Mouse (Mus musculus): ENCODE results near the gene Kcnip2.

The Kcnip2 gene

DNA sequence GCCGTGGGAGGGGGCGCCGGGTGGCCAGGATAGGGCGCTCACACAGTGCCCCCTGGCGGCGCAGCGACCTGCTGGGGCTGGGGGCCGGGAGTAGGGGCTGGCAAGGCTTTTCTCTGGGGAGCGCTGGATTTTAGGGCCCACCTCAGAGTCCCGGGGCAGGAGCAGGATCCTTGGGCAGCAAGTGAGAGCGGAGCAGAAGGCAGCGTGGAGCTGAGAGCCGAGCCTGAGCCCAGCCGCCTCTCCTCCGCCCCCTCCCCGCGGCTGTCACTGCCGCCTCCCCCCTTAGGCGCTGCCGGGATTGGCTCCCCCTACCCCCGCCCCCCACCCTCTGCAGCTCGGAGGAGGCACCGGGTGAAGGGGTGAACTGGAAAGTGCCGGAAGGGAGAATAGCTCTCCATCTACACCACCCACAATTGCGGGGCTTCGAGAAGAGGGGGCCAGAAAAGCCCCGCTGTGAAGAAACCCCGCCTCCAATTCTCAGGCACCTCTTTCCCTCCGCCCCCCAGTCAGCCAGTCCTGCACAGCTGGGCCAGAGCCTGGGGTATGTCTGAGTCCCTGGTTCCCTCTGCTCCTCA lies at the start of gene Kcnip2:
Kcnip2 (minus strand) TSS at position 231 of the 575 bp plus-strand sequence.
- TF ChIP-seq NANOG (IDR thresholded peaks at IDR 0.05; ENCODE audit: borderline replicate concordance, low read length) (no peak), CTCF (conservative IDR thresholded peaks at IDR 0.05; ENCODE audit: low read length) (peak; percentile 32)
- peaks cover 8% of the 10 kb centered on the region; the same call in 1 of the 2 replicates for H3K36me3 ChIP-seq (ENCODE audit: insufficient read depth, low read length)
- no peaks in the 10 kb centered on the region for H3K9me3 ChIP-seq (ENCODE audit: low read length)
- H3K4me1 ChIP-seq (replicated peaks; ENCODE audit: low read depth, low read length), result peaks cover 92% of the 10 kb centered on the region
- H3K27me3 ChIP-seq (ENCODE audit: insufficient read depth, low read length), result peaks cover 6% of the 10 kb centered on the region; the same call in 1 of the 2 replicates
- peak within 1 kb of the TSS; percentile 80 for H3K4me3 ChIP-seq (replicated peaks; ENCODE audit: low read length)

DNA sequence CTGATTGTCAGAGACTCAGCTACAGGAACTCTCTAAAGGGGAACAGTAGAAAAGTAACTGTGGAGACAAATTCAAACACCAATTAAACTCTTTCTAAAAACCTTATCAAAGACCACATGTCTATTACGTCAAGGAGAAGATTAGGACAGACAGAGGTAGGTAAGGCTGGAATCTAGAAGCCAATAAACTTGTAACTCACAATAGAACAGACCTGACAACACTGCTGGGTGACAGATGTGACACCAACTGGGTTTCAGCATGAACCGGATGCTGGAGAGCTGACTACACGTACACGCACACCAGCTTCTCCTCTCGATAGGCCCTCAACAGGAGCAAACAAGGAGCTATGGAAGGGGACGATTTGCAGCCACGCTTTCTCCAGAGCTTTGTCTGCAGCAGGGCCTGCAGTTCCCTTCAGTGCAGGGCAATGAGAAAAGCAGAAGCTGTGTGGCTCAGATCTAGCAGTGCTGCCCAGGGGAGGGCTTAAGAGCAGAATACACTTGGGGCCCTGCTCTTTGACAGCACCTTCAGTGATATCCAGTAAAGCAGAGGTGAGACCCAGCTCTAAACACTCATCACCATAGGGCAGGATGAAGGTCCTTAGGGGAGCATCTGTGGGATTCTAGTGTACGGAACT lies 39.5 kb upstream of the Kcnip2 start:
- TF ChIP-seq NANOG (IDR thresholded peaks at IDR 0.05; ENCODE audit: borderline replicate concordance, low read length) (no peak), POU5F1 (IDR thresholded peaks at IDR 0.05; ENCODE audit: borderline replicate concordance, low read length) (no peak), CTCF (conservative IDR thresholded peaks at IDR 0.05; ENCODE audit: low read length) (no peak)
- no peaks in the 10 kb centered on the region for H3K27me3 ChIP-seq (ENCODE audit: insufficient read depth, low read length)
- H3K36me3 ChIP-seq (ENCODE audit: insufficient read depth, low read length), result no peaks in the 10 kb centered on the region
- H3K4me3 ChIP-seq (replicated peaks; ENCODE audit: low read length), result no peak overlapping the region
- no peaks in the 10 kb centered on the region for H3K9me3 ChIP-seq (ENCODE audit: low read length)
- peaks cover 17% of the 10 kb centered on the region for H3K4me1 ChIP-seq (replicated peaks; ENCODE audit: low read depth, low read length)

DNA sequence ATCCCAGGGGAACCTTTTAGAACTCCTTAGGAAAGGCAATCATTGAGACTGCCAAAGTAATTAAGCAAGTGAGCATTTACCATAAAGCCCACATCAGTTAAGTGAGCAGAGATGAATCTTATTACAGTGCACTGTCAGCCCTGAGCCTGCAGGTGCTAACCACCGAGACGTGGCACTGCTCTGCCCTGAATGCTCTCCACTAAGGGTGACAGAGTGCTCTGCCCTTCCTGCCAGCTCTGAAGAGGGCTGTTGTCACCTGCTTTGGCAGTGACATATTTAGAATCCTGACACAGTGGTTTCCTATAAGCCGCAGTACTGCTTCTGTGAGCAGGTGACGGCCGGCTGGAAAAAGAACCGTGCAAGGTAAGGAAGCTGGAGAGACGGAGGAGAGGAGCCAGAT lies 38.7 kb upstream of the Kcnip2 start:
- no peaks in the 10 kb centered on the region for H3K27me3 ChIP-seq (ENCODE audit: insufficient read depth, low read length)
- H3K4me1 ChIP-seq (replicated peaks; ENCODE audit: low read depth, low read length), result peaks cover 8% of the 10 kb centered on the region
- no peak for TF ChIP-seq POU5F1 (IDR thresholded peaks at IDR 0.05; ENCODE audit: borderline replicate concordance, low read length)
- TF ChIP-seq CTCF (conservative IDR thresholded peaks at IDR 0.05; ENCODE audit: low read length), result no peak
- TF ChIP-seq NANOG (IDR thresholded peaks at IDR 0.05; ENCODE audit: borderline replicate concordance, low read length), result no peak
- no peaks in the 10 kb centered on the region for H3K9me3 ChIP-seq (ENCODE audit: low read length)
- H3K4me3 ChIP-seq (replicated peaks; ENCODE audit: low read length), result no peak overlapping the region
- no peaks in the 10 kb centered on the region for H3K36me3 ChIP-seq (ENCODE audit: insufficient read depth, low read length)

DNA sequence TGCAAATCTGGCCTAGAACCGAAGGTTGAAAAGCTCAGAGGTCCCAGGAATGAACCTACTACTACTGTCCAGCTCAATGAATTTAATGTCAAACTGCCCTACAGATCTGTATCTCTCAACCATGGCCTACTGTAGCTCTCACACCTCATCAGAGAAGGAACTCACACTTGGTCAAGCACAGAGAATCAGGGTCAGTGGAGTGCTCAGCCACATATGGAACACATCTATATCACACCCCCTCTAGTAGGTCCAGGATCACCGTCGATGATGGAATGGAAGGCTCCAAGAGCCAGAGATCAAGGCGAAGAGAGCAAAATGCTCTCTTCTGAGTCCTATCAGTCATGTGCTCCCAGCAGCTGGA lies 31.9 kb upstream of the Kcnip2 start:
- Histone ChIP-seq H3K9me3 (ENCODE audit: low read length) (no peaks in the 10 kb centered on the region), H3K4me1 (replicated peaks; ENCODE audit: low read depth, low read length) (peaks cover 3% of the 10 kb centered on the region), H3K27me3 (ENCODE audit: insufficient read depth, low read length) (no peaks in the 10 kb centered on the region), H3K4me3 (replicated peaks; ENCODE audit: low read length) (no peak overlapping the region), H3K36me3 (ENCODE audit: insufficient read depth, low read length) (no peaks in the 10 kb centered on the region)
- TF ChIP-seq CTCF (conservative IDR thresholded peaks at IDR 0.05; ENCODE audit: low read length) (no peak), NANOG (IDR thresholded peaks at IDR 0.05; ENCODE audit: borderline replicate concordance, low read length) (no peak), POU5F1 (IDR thresholded peaks at IDR 0.05; ENCODE audit: borderline replicate concordance, low read length) (no peak)

DNA sequence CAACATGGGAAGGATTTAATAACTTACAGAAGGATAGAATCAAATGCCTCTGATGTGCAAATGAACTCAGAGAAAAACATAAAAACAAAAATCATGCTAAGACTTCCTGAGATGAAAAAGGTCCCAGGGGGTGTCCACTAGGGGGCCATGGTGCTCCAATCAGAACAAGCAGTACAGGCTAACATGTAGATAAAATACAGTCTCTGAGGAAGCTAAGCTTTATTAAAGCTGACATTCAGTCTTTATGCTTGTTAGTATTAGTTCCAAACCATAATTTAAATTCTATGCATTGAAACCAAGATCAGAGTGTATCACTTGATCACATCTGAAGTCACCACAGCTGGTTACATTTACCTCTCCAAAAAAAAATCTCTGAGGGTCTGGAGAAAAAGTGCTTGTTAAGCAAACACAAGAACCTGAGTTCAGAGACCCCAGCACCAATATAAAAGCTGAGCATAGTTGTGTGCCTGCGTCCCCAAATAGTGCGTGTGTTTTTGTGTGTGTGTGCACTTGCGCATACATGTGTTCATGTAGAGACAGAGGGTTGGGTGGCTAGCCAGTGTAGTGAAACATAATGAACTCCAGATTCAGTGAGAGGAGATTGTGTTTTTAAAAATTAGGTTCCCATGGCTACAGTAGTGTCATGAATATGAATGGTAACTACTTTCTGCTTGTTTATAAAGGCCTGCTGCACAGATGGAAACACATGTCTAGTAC lies 31.3 kb upstream of the Kcnip2 start:
- H3K27me3 ChIP-seq (ENCODE audit: insufficient read depth, low read length), result no peaks in the 10 kb centered on the region
- TF ChIP-seq POU5F1 (IDR thresholded peaks at IDR 0.05; ENCODE audit: borderline replicate concordance, low read length) (no peak), NANOG (IDR thresholded peaks at IDR 0.05; ENCODE audit: borderline replicate concordance, low read length) (no peak), CTCF (conservative IDR thresholded peaks at IDR 0.05; ENCODE audit: low read length) (peak; percentile 55)
- H3K36me3 ChIP-seq (ENCODE audit: insufficient read depth, low read length), result no peaks in the 10 kb centered on the region
- H3K4me3 ChIP-seq (replicated peaks; ENCODE audit: low read length), result no peak overlapping the region
- no peaks in the 10 kb centered on the region for H3K9me3 ChIP-seq (ENCODE audit: low read length)
- peaks cover 3% of the 10 kb centered on the region for H3K4me1 ChIP-seq (replicated peaks; ENCODE audit: low read depth, low read length)

DNA sequence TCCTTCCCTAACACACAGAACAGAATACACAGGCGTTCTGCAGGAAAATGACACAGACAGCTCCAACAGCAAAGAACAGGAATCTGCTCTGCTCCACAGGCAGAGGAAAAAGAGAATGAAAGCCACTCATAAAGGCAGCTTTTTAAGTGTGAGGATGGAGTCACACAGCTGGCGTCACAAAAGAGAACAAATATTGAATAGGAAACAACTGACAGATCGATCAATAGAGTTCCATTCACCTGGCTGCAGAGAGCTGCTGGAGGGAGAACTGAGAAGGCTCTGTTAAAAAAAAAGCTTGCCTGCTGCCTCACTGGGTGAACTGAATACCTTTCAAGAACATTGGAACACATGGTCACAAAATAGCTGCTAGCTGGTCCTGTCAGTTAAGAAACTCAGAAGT lies 28.3 kb upstream of the Kcnip2 start:
- no peaks in the 10 kb centered on the region for H3K27me3 ChIP-seq (ENCODE audit: insufficient read depth, low read length)
- H3K4me3 ChIP-seq (replicated peaks; ENCODE audit: low read length), result no peak overlapping the region
- no peaks in the 10 kb centered on the region for H3K36me3 ChIP-seq (ENCODE audit: insufficient read depth, low read length)
- no peaks in the 10 kb centered on the region for H3K9me3 ChIP-seq (ENCODE audit: low read length)
- TF ChIP-seq POU5F1 (IDR thresholded peaks at IDR 0.05; ENCODE audit: borderline replicate concordance, low read length) (no peak), NANOG (IDR thresholded peaks at IDR 0.05; ENCODE audit: borderline replicate concordance, low read length) (no peak), CTCF (conservative IDR thresholded peaks at IDR 0.05; ENCODE audit: low read length) (no peak)
- H3K4me1 ChIP-seq (replicated peaks; ENCODE audit: low read depth, low read length), result peaks cover 3% of the 10 kb centered on the region

DNA sequence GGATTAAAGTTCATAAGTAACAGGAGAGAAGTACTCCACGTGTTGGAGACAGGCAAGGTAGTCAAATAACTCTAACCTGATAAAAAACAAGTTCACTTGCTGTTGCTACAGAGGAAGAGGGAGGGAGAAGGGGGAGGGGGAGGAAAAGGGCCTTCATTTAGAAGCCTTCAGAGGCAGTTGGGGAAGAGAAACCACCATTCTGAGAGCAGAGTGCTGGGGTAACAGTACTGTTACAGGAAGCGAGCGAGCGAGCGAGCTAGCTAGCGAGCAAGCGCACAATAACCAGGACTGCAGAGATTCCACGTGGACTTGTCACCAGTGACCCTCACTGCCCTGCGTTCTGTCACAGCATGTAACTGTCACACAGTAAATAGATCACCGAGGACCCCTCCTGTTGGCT lies 27.6 kb upstream of the Kcnip2 start:
- Histone ChIP-seq H3K9me3 (ENCODE audit: low read length) (no peaks in the 10 kb centered on the region), H3K4me3 (replicated peaks; ENCODE audit: low read length) (no peak overlapping the region), H3K27me3 (ENCODE audit: insufficient read depth, low read length) (no peaks in the 10 kb centered on the region), H3K36me3 (ENCODE audit: insufficient read depth, low read length) (no peaks in the 10 kb centered on the region), H3K4me1 (replicated peaks; ENCODE audit: low read depth, low read length) (peaks cover 3% of the 10 kb centered on the region)
- TF ChIP-seq NANOG (IDR thresholded peaks at IDR 0.05; ENCODE audit: borderline replicate concordance, low read length), result no peak

DNA sequence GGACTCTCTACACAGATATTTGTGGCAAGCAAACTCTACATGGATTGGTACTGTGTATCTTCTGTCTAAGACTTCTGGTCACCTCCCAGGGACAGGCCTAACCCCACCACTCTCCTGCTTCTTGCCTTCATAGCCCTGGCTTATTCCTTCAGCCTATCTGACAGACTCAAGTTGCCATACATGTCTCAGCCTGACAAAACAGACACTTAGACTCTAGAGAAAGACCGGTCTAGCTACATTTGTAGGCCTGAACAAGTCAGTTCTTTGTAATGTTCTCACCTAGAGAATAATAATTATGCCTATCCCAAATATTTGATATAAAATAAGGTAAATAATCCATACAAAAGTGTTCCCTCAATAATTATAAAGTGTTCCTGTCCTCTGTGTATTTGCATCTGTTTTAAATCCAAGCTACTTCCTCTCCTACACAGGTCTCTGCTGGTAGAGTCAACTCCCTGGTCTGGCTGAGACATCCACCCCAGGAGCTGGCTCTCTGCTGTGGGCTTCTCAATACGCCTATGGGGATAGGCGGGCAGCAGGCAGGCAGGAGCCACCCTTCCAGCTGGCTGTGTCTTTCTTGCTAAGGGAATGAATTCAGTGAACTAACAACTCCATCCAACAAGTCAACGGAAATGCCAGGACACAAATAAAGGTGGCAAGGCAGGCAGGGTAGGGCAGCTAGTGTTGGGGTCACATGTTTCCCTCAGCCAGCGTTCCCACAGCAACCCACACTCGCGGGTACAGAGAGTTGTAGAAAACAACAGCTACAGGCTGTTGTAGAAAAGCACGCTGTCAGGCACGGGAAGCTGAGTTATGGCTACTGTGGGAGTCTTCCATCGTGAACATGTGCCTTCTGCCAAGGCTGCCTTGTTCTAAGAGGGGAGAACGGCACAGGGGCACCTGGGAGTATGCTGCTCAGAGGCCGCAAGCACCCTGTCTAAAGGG lies 21.5 kb upstream of the Kcnip2 start:
- Histone ChIP-seq H3K4me1 (replicated peaks; ENCODE audit: low read depth, low read length) (peaks cover 18% of the 10 kb centered on the region), H3K27me3 (ENCODE audit: insufficient read depth, low read length) (no peaks in the 10 kb centered on the region), H3K36me3 (ENCODE audit: insufficient read depth, low read length) (no peaks in the 10 kb centered on the region), H3K4me3 (replicated peaks; ENCODE audit: low read length) (no peak overlapping the region), H3K9me3 (ENCODE audit: low read length) (no peaks in the 10 kb centered on the region)
- TF ChIP-seq NANOG (IDR thresholded peaks at IDR 0.05; ENCODE audit: borderline replicate concordance, low read length) (no peak), POU5F1 (IDR thresholded peaks at IDR 0.05; ENCODE audit: borderline replicate concordance, low read length) (no peak), CTCF (conservative IDR thresholded peaks at IDR 0.05; ENCODE audit: low read length) (no peak)

All from E14TG2a.4 (cell line).